Mouse (Mus musculus) kidney, adult 2 months (tissue): ENCODE results near the gene Xpr1.

Source experiments
- CTCF ChIP-seq: fragments of 200-500 bp; conservative IDR thresholded peaks from 2 replicates; pipeline ENCODE4 v1.5.1; 2011; ENCODE audit warnings: low read depth, mild to moderate bottlenecking, control low read depth, low read length, moderate library complexity, mixed read lengths; ENCODE audit not compliant: insufficient read depth, insufficient read length
- POLR2A ChIP-seq: fragments of 200-500 bp; IDR thresholded peaks from one replicate; pipeline ENCODE4 v1.6.1; 2011; ENCODE audit warnings: low read depth, low read length, control low read depth

DNA sequence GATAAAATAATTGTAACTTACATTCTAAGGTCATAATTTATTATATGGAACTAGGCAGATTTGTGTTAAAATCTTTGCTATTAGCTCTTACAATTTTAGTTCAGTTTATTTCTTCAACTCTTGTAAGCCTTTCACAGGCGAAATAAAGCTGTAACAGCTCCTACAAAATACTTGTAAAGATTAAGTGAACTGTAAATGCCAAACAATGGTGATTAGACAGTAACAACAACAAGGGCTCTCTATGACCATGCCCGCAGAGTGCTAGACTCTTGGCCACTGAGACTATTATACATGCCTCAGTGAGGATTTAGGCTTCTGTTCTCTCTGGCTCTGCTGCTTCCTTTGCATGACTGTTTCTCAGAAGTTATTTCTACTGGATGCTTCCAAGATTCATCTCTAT lies 77.6 kb downstream of the Xpr1 start:
- TF ChIP-seq CTCF (no peak), POLR2A (no peak)
